Comparison of ENCODE assay signal across 8 mouse cellular contexts in the genomic region with DNA sequence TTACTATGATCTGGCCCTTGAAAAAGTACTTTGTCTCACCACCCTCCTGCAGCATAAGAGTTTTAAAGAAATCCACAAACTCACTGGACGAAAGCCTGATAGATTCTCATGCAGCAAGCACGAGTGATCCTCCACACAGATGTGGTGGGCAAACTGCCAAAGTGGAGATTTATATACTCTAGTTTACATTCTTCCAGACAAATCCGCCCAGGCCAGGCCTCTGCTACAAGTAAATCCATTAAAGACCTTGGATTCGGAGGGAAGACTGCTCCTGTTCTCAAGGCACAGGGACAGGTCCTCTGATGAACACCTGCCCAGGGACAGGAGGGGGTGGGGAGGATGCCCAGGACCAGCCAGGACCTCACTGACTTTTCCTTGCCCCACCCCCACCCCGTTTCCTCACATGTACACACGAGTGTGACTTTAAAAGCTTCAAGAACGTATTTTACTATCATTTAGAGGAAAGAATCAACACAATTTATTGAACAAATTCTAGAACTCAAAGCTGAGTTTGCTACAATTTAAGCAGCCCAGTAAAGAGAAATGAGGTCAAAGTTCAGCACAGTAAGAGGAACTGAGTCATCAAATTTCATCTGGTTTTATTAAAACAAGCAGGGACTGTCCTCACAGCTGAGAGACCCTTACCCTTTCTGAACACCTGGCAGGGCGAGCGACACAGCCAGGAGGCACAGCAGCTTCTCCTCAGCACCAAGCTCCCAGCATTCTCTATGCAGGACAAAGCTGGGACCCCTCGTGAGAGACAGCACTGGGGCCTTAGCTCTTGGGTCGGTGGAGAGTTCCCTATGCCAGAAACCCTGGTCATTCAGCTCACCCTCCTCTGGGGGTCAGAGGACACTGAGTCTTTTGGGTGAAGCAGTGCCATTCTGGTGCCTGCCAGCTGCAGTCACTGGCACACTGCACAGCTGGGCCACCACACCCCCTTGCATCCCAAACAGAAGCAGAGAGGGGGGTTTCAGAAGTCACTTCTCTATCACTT. TPM values are rescaled to one million over a fixed set of nuclear protein-coding genes. Genes with fewer than 3 reads are reported as not detected.
DNase-seq lines count a peak whose midpoint lies in the region; ATAC-seq and TF ChIP-seq lines count a peak whose summit lies in the region.

No protein-coding gene starts in this region.

- peak; percentile 47 to 51 for DNase-seq in cerebellum, adult 2 months
- DNase-seq in MEL (ENCODE audit: low read depth, low spot score) (no peak), liver (peak; percentile 40)
- peak; percentile 48 for DNase-seq in forelimb bud, embryonic 11.5 days (ENCODE audit: low read depth, low spot score)
- no peak for DNase-seq in stomach, postnatal 0 days (ENCODE audit: low spot score)
- DNase-seq in left cerebral cortex, postnatal 4 days, result no peak
- DNase-seq in ovary, adult 18-20 months (ENCODE audit: low spot score), result no peak

- TF ChIP-seq POLR2A in cerebellum, adult 2 months (IDR thresholded peaks at IDR 0.05; ENCODE audit: borderline replicate concordance, insufficient read depth, low read length), result no peak
- TF ChIP-seq POLR2A in MEL (IDR thresholded peaks at IDR 0.05; ENCODE audit: control insufficient read depth in 1 of 2, insufficient read depth in 1 of 2, low read depth in 1 of 2, low read length in 2 of 2, poor library complexity in 1 of 2), result no peak

- TF ChIP-seq CTCF in cerebellum, adult 2 months (IDR thresholded peaks at IDR 0.05; ENCODE audit: borderline replicate concordance, insufficient read depth, low read depth, low read length), result no peak
- TF ChIP-seq CTCF in MEL (IDR thresholded peaks at IDR 0.05 in 2 of 3, conservative IDR thresholded peaks at IDR 0.05 in 1 of 3; ENCODE audit: control insufficient read depth in 1 of 3, insufficient read depth in 1 of 3, low read depth in 2 of 3, low read length in 3 of 3, poor library complexity in 1 of 3, severe bottlenecking in 1 of 3), result no peak
- TF ChIP-seq CTCF in stomach, postnatal 0 days (IDR thresholded peaks at IDR 0.05; ENCODE audit: low read depth), result no peak

- no peaks in the 10 kb centered on the region for H3K27me3 ChIP-seq in cerebellum, adult 2 months (ENCODE audit: control insufficient read depth, insufficient read depth, low read length)
- H3K27me3 ChIP-seq in MEL (ENCODE audit: control insufficient read depth in 1 of 2, insufficient read depth in 2 of 2, low read length in 2 of 2), result no peaks in the 10 kb centered on the region
- no peaks in the 10 kb centered on the region for H3K27me3 ChIP-seq in stomach, postnatal 0 days (ENCODE audit: control insufficient read depth, insufficient read depth, low read length)

- no peaks in the 10 kb centered on the region for H3K36me3 ChIP-seq in MEL (ENCODE audit: control insufficient read depth in 1 of 2, insufficient read depth in 2 of 2, low read length in 2 of 2)
- H3K36me3 ChIP-seq in stomach, postnatal 0 days (ENCODE audit: control insufficient read depth, insufficient read depth, low read length), result no peaks in the 10 kb centered on the region

- WGBS in cerebellum, adult 2 months, result 44% methylated on average over 11 of the region's 11 CpGs
- WGBS in stomach, postnatal 0 days, result 26% methylated on average over 11 of the region's 11 CpGs

- ATAC-seq in cerebellum, adult (ENCODE audit: insufficient number of reproducible peaks, low FRiP score, low TSS enrichment), result no peak
- no peak for ATAC-seq in stomach, postnatal 0 days (ENCODE audit: low FRiP score, low TSS enrichment)

- peak overlapping the region; percentile 61 for H3K4me2 ChIP-seq in stomach, postnatal 0 days (replicated peaks; ENCODE audit: low read depth)

- H3K4me3 ChIP-seq in cerebellum, adult 2 months (replicated peaks; ENCODE audit: insufficient read depth, low read depth, low read length), result peak overlapping the region; percentile 55
- no peak overlapping the region for H3K4me3 ChIP-seq in MEL (ENCODE audit: control insufficient read depth in 1 of 2, insufficient read depth in 1 of 2, low read depth in 2 of 2, low read length in 2 of 2)
- H3K4me3 ChIP-seq in stomach, postnatal 0 days (ENCODE audit: low read depth, low read length), result peak overlapping the region; percentile 13; the same call in 1 of the 2 replicates

- H3K27ac ChIP-seq in cerebellum, adult 2 months (ENCODE audit: insufficient read depth, low read length), result peak overlapping the region; percentile 91
- no peak overlapping the region for H3K27ac ChIP-seq in MEL (ENCODE audit: control insufficient read depth, low read depth, low read length)
- H3K27ac ChIP-seq in stomach, postnatal 0 days (replicated peaks), result peak overlapping the region; percentile 9; the same call in 1 of the 2 replicates

- no peak for TF ChIP-seq RAD21 in MEL (IDR thresholded peaks at IDR 0.05; ENCODE audit: low read depth, low read length)

- H3K9me3 ChIP-seq in MEL (replicated peaks; ENCODE audit: insufficient read depth, low read length), result no peaks in the 10 kb centered on the region
- H3K9me3 ChIP-seq in stomach, postnatal 0 days (ENCODE audit: control insufficient read depth, low read length), result no peaks in the 10 kb centered on the region

- H3K9ac ChIP-seq in MEL (ENCODE audit: control insufficient read depth, low read depth, low read length, poor library complexity, severe bottlenecking), result no peak overlapping the region
- H3K9ac ChIP-seq in stomach, postnatal 0 days (ENCODE audit: low read length), result 0 out of 2 replicates have a peak overlapping the region, but pooled peaks have one; percentile 4

- intact Hi-C loops in left cerebral cortex, postnatal 4 days (cut with DNase I), result no loop called here

- no peaks in the 10 kb centered on the region; the same call in 1 of the 2 replicates for H3K79me2 ChIP-seq in MEL (ENCODE audit: control insufficient read depth, insufficient read depth, low read length, poor library complexity)

- no peak for TF ChIP-seq EP300 in MEL (IDR thresholded peaks at IDR 0.05; ENCODE audit: low read depth in 1 of 2, low read length in 2 of 2)
- TF ChIP-seq EP300 in stomach, postnatal 0 days (optimal IDR thresholded peaks at IDR 0.05), result no peak

- H3K4me1 ChIP-seq in cerebellum, adult 2 months (ENCODE audit: control insufficient read depth, insufficient read depth, low read length), result peaks cover 55% of the 10 kb centered on the region
- no peaks in the 10 kb centered on the region for H3K4me1 ChIP-seq in MEL (ENCODE audit: control insufficient read depth in 1 of 2, insufficient read depth in 2 of 2, low read length in 2 of 2)
- peaks cover 30% of the 10 kb centered on the region for H3K4me1 ChIP-seq in stomach, postnatal 0 days (replicated peaks; ENCODE audit: control insufficient read depth, insufficient read depth)

TF ChIP-seq in MEL, 35 proteins besides CTCF, POLR2A, EP300 and RAD21:
- TF ChIP-seq USF2 (IDR thresholded peaks at IDR 0.05; ENCODE audit: borderline replicate concordance in 1 of 2, insufficient read depth in 1 of 2, low read depth in 1 of 2, low read length in 2 of 2) (no peak), MAFK (IDR thresholded peaks at IDR 0.05; ENCODE audit: borderline replicate concordance, low read depth, low read length) (0 out of 2 replicates have a peak, but pooled peaks have one; percentile 18), USF1 (IDR thresholded peaks at IDR 0.05; ENCODE audit: low read depth, low read length) (no peak), MAZ (IDR thresholded peaks at IDR 0.05; ENCODE audit: low read depth, low read length) (no peak), MYB (IDR thresholded peaks at IDR 0.05; ENCODE audit: low read depth, low read length) (no peak), TCF12 (IDR thresholded peaks at IDR 0.05; ENCODE audit: low read depth, low read length) (no peak), RCOR1 (IDR thresholded peaks at IDR 0.05; ENCODE audit: low read depth, low read length) (no peak)

RNA-seq across cellular contexts. Expression of a gene that starts 47.3 kb away (rescaled TPM):
- 89.8 and 93.9 TPM in 2 replicates for polyA plus RNA-seq in cerebellum, adult 2 months (2012; rRNA removed)
- 12.0 and 13.6 TPM in 2 replicates for total RNA-seq in MEL (2012; rRNA removed)
- polyA plus RNA-seq in MEL (2012; ENCODE audit: insufficient read depth in 1 of 2, insufficient read length in 2 of 2, low read depth in 1 of 2, low replicate concordance in 2 of 2, missing spikeins in 1 of 2), result 10 to 100 TPM in 1 of 2 experiments, not detected in 1; 13.2 TPM
- polyA plus RNA-seq in stomach, postnatal 0 days (2015; fragmentation: Nextera tagmentation; extraction: Ambion mirVana), result 13.1 and 13.3 TPM in 2 replicates
- total RNA-seq in left cerebral cortex, postnatal 4 days (2021), result 10 to 100 TPM; 66.3 to 70.5 TPM

Comparison
In these comparisons a context has a peak if more than half of its experiments do, and no peak if none do; other contexts are left out.
1. DNase-seq: peak in cerebellum, adult 2 months (2 of 2), forelimb bud, embryonic 11.5 days (single experiment) and liver (single experiment); none in MEL (single experiment), stomach, postnatal 0 days (single experiment), left cerebral cortex, postnatal 4 days (single experiment) and ovary, adult 18-20 months (single experiment).
2. H3K4me3 ChIP-seq: peak in cerebellum, adult 2 months (single experiment) and stomach, postnatal 0 days (single experiment); none in MEL (0 of 2).